Comparison of ENCODE assay signal across 9 mouse cellular contexts in the genomic region with DNA sequence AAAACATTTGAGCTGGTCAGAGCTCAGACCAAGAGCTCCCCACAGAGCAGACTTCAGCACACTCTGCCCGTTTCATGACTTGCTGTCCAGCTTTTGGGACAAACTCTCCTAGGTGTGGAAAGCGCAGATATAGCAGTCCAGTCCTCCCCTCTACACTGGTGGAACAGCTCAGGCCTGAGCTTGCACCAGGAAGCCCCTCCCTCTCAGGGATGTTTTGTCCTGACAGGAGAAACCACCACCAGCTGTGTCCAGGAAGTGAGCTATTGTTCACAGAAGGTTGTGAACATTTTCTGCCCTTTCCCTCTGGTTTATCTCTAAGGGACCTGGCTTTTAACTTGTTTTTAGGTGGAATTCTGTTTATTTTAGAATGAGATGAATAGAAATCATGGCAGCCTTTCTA. TPM values are rescaled to one million over a fixed set of nuclear protein-coding genes. Genes with fewer than 3 reads are reported as not detected.
DNase-seq lines count a peak whose midpoint lies in the region; ATAC-seq and TF ChIP-seq lines count a peak whose summit lies in the region.
"Had no signal": no experiment of that assay in that cellular context is flagged by ENCODE, and none has a peak within 500 bp of the region (broad histone marks: within the 10 kb centered on the region; RNA-seq: fewer than 3 reads in every experiment).

No protein-coding gene starts in this region.

- H3K4me3 ChIP-seq in lung, embryonic 14.5 days (ENCODE audit: low read depth, low read length): no peak overlapping the region
- H3K4me3 ChIP-seq in heart, embryonic 16.5 days (ENCODE audit: low read length): no peak overlapping the region
- no peak overlapping the region for H3K4me3 ChIP-seq in stomach, embryonic 14.5 days (ENCODE audit: low read depth, low read length)
- no peak overlapping the region for H3K4me3 ChIP-seq in forebrain, embryonic 14.5 days (ENCODE audit: low read depth, low read length)

- H3K36me3 ChIP-seq in lung, embryonic 14.5 days (ENCODE audit: insufficient read depth): no peaks in the 10 kb centered on the region
- H3K36me3 ChIP-seq in heart, embryonic 16.5 days (ENCODE audit: control insufficient read depth, insufficient read depth): no peaks in the 10 kb centered on the region
- no peaks in the 10 kb centered on the region for H3K36me3 ChIP-seq in stomach, embryonic 14.5 days (ENCODE audit: control insufficient read depth, insufficient read depth, low read length)
- no peaks in the 10 kb centered on the region for H3K36me3 ChIP-seq in forebrain, embryonic 14.5 days (ENCODE audit: control insufficient read depth, insufficient read depth, low read length)

- peak overlapping the region; percentile 63 for H3K27ac ChIP-seq in lung, embryonic 14.5 days (ENCODE audit: low read depth)
- peak overlapping the region; percentile 80 for H3K27ac ChIP-seq in heart, embryonic 16.5 days (ENCODE audit: low read length)
- H3K27ac ChIP-seq in stomach, embryonic 14.5 days (ENCODE audit: low read length): peak overlapping the region; percentile 6; the same call in 1 of the 2 replicates
- no peak overlapping the region for H3K27ac ChIP-seq in forebrain, embryonic 14.5 days (ENCODE audit: low read depth, low read length)

- DNase-seq in heart, adult 11 months: peak; percentile 98
- no peak for DNase-seq in heart, postnatal 4 days
- peak; percentile 50 for DNase-seq in lung, embryonic 14.5 days
- DNase-seq in lung, postnatal 25 days (ENCODE audit: low spot score): no peak
- DNase-seq in forebrain, embryonic 14.5 days (ENCODE audit: low spot score): no peak
- DNase-seq: adrenal gland, adult 8-10 months had no signal

- H3K4me2 ChIP-seq in lung, embryonic 14.5 days: no peak overlapping the region
- H3K4me2 ChIP-seq in heart, embryonic 16.5 days (ENCODE audit: low read depth, low read length): no peak overlapping the region
- H3K4me2 ChIP-seq in stomach, embryonic 14.5 days (replicated peaks; ENCODE audit: low read depth, low read length): no peak overlapping the region
- H3K4me2 ChIP-seq in forebrain, embryonic 14.5 days (ENCODE audit: low read length): no peak overlapping the region

- TF ChIP-seq CTCF in lung, embryonic 14.5 days (IDR thresholded peaks at IDR 0.05; ENCODE audit: low read depth): no peak

- no peaks in the 10 kb centered on the region for H3K27me3 ChIP-seq in lung, embryonic 14.5 days (ENCODE audit: insufficient read depth, low read length)
- no peaks in the 10 kb centered on the region for H3K27me3 ChIP-seq in heart, embryonic 16.5 days (ENCODE audit: control insufficient read depth, insufficient read depth, low read length)
- no peaks in the 10 kb centered on the region for H3K27me3 ChIP-seq in stomach, embryonic 14.5 days (ENCODE audit: control insufficient read depth, insufficient read depth, low read length)
- H3K27me3 ChIP-seq in forebrain, embryonic 14.5 days (replicated peaks; ENCODE audit: control insufficient read depth, insufficient read depth, low read length): no peaks in the 10 kb centered on the region

- no peak for ATAC-seq in lung, embryonic 14.5 days (ENCODE audit: insufficient read depth)
- ATAC-seq in heart, embryonic 16.5 days (replicated peaks; ENCODE audit: extremely low read depth, insufficient read depth, low FRiP score): peak; percentile 57; the same call in 1 of the 2 replicates
- ATAC-seq in stomach, embryonic 14.5 days (ENCODE audit: insufficient number of reproducible peaks, insufficient read depth, low FRiP score, low read depth): no peak; the same call in 1 of the 2 replicates
- ATAC-seq in CD4-positive, CD25-positive, alpha-beta regulatory T cell, adult 4 months: no peak
- no peak for ATAC-seq in forebrain, embryonic 14.5 days

- peaks cover 34% of the 10 kb centered on the region for H3K4me1 ChIP-seq in lung, embryonic 14.5 days (ENCODE audit: insufficient read depth)
- H3K4me1 ChIP-seq in heart, embryonic 16.5 days (ENCODE audit: control insufficient read depth, insufficient read depth, low read length): peaks cover 38% of the 10 kb centered on the region
- H3K4me1 ChIP-seq in stomach, embryonic 14.5 days (ENCODE audit: control insufficient read depth, insufficient read depth, low read length): peaks cover 37% of the 10 kb centered on the region
- H3K4me1 ChIP-seq in forebrain, embryonic 14.5 days (ENCODE audit: control insufficient read depth, insufficient read depth, low read length): peaks cover 35% of the 10 kb centered on the region

- H3K9me3 ChIP-seq in lung, embryonic 14.5 days (ENCODE audit: low read depth, low read length): no peaks in the 10 kb centered on the region
- no peaks in the 10 kb centered on the region for H3K9me3 ChIP-seq in heart, embryonic 16.5 days (replicated peaks; ENCODE audit: control insufficient read depth, low read length)
- no peaks in the 10 kb centered on the region for H3K9me3 ChIP-seq in stomach, embryonic 14.5 days (ENCODE audit: control insufficient read depth, low read depth, low read length)
- no peaks in the 10 kb centered on the region for H3K9me3 ChIP-seq in forebrain, embryonic 14.5 days (replicated peaks; ENCODE audit: control insufficient read depth, low read length)

- 61% methylated on average over 2 of the region's 2 CpGs for WGBS in lung, embryonic 14.5 days
- WGBS in heart, embryonic 16.5 days: 63% methylated on average over 2 of the region's 2 CpGs
- 51% methylated on average over 2 of the region's 2 CpGs for WGBS in stomach, embryonic 14.5 days
- WGBS in forebrain, embryonic 14.5 days: 69% methylated on average over 2 of the region's 2 CpGs

- no peak overlapping the region for H3K9ac ChIP-seq in lung, embryonic 14.5 days
- H3K9ac ChIP-seq in heart, embryonic 16.5 days (ENCODE audit: low read length): no peak overlapping the region
- no peak overlapping the region for H3K9ac ChIP-seq in stomach, embryonic 14.5 days (replicated peaks; ENCODE audit: low read depth, low read length)
- H3K9ac ChIP-seq in forebrain, embryonic 14.5 days (ENCODE audit: low read length): no peak overlapping the region

RNA-seq across cellular contexts. Expression of gene Tcp11, which starts 51.1 kb away (rescaled TPM):
- under 1 TPM in 1 of 2 experiments, not detected in 1; 0.14 TPM for total RNA-seq in heart, postnatal 4 days (2021)
- polyA plus RNA-seq in lung, embryonic 14.5 days (2014; fragmentation: Nextera tagmentation; extraction: Ambion mirVana): 1.6 and 2.0 TPM in 2 replicates
- 0.71 and 1.9 TPM in 2 replicates for polyA plus RNA-seq in heart, embryonic 16.5 days (2015; fragmentation: Nextera tagmentation; extraction: Ambion mirVana)
- 2.3 and 2.9 TPM in 2 replicates for polyA plus RNA-seq in stomach, embryonic 14.5 days (2014; fragmentation: Nextera tagmentation; extraction: Ambion mirVana)
- polyA plus RNA-seq in CD4-positive, CD25-positive, alpha-beta regulatory T cell, adult 4 months (2017; shearing (Covaris generic)): 1 to 10 TPM; 3.1 to 3.8 TPM
- 1.6 TPM in 2 replicates for polyA plus RNA-seq in forebrain, embryonic 14.5 days (2014; fragmentation: Nextera tagmentation; extraction: Ambion mirVana)

Comparison
In these comparisons a context has a peak if more than half of its experiments do, and no peak if none do; other contexts are left out.
1. DNase-seq: peak in heart, adult 11 months (single experiment) and lung, embryonic 14.5 days (single experiment); none in heart, postnatal 4 days (single experiment), lung, postnatal 25 days (single experiment) and forebrain, embryonic 14.5 days (single experiment).